Mouse (Mus musculus): ENCODE results near the gene Fzr1. TPM values are rescaled to one million over a fixed set of nuclear protein-coding genes. Genes with fewer than 3 reads are reported as not detected.
A peak's percentile ranks its signal among the peaks of the same experiment; 100 is the strongest.

Gene Fzr1
- polyA plus RNA-seq, 1 experiment from 2014 or later = 117 TPM

GRCm38 (mm10) chr10:81395865-81396264 lies 17.5 kb upstream of the Fzr1 start:
- Histone ChIP-seq H3K4me1 (peaks cover 27% of the 10 kb centered on the region), H3K9me3 (replicated peaks) (no peaks in the 10 kb centered on the region), H3K9ac (no peak overlapping the region)

DNA sequence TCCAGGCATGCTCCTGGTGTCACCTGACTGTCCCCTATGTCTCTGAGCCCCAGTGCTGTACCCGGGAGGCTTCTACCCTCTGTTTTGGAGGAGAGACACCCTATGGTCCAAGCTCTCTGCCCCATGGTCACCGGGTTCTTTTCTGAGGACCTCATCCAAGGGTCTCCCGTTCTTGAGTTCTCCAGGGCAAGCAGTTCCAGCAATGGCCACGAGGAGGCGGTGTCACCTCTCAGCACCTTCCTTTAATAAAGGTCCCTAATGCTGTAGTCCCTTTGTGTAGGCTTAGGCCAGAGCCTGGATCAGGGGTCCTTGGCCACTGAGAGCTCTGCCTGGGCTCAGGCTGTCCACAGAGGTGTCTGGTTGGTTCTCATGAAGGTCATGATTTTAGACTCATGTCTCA lies 16.8 kb upstream of the Fzr1 start:
- Histone ChIP-seq H3K36me3 (ENCODE audit: poor library complexity, severe bottlenecking) (peaks cover 33% of the 10 kb centered on the region), H3K27me3 (no peaks in the 10 kb centered on the region), H3K9me3 (replicated peaks) (no peaks in the 10 kb centered on the region), H3K27ac (no peak overlapping the region), H3K4me3 (no peak overlapping the region), H3K4me2 (no peak overlapping the region), H3K4me1 (peaks cover 21% of the 10 kb centered on the region), H3K9ac (no peak overlapping the region)
- 13% methylated on average over 5 of the region's 5 CpGs for WGBS
- peak; percentile 28; the same call in 1 of the 2 replicates for ATAC-seq

More at GRCm38 (mm10) chr10:81395865-81396264, 17.5 kb upstream of the Fzr1 start:
- ATAC-seq = no peak
- Histone ChIP-seq H3K4me3 (no peak overlapping the region), H3K4me2 (no peak overlapping the region), H3K36me3 (ENCODE audit: poor library complexity, severe bottlenecking) (peaks cover 35% of the 10 kb centered on the region), H3K27me3 (no peaks in the 10 kb centered on the region), H3K27ac (0 out of 2 replicates have a peak overlapping the region, but pooled peaks have one; percentile 21)
- 87% methylated on average over 4 of the region's 4 CpGs for WGBS

- no peak for ATAC-seq
- H3K9me3 ChIP-seq (replicated peaks) = no peaks in the 10 kb centered on the region
- H3K36me3 ChIP-seq (ENCODE audit: poor library complexity, severe bottlenecking) = peaks cover 26% of the 10 kb centered on the region
- H3K27me3 ChIP-seq = no peaks in the 10 kb centered on the region
- WGBS = 8% methylated on average over 19 of the region's 19 CpGs
- peaks cover 18% of the 10 kb centered on the region for H3K4me1 ChIP-seq
- H3K4me2 ChIP-seq = peak overlapping the region; percentile 43
- no peak overlapping the region for H3K27ac ChIP-seq
- peak overlapping the region; percentile 12 for H3K4me3 ChIP-seq
- peak overlapping the region; percentile 38; the same call in 1 of the 2 replicates for H3K9ac ChIP-seq
Measured at GRCm38 (mm10) chr10:81393456-81394063, 15.2 kb upstream of the Fzr1 start.

DNA sequence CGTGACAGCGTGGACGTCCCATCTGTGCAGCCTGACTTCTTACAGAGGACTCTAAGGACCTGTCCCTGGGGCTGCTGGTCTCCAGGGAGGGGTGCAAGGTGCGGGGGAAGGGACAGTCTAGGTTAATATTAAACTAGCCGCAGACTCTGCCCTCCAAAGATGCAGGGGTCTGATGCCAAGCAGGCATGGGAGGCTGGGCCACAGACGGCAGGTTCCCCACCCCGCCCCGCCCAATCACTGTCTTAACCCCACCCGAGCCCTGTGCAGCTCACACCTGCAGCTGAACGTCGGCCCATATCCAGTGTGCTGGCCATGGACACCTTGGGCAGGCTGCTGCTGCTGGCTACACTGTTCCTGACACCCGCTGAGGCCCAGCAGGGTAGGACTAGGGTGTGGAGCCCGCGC lies 14.5 kb upstream of the Fzr1 start, which contains the start of gene Smim24:
TSS of gene Smim24 (plus strand) at position 271 of the 405 bp plus-strand sequence.
- peaks cover 18% of the 10 kb centered on the region for H3K4me1 ChIP-seq
- 70% methylated on average over 14 of the region's 14 CpGs for WGBS
- ATAC-seq = no peak
- no peak within 1 kb of the TSS for H3K27ac ChIP-seq
- H3K9me3 ChIP-seq (replicated peaks) = no peaks in the 10 kb centered on the region
- peaks cover 33% of the 10 kb centered on the region for H3K36me3 ChIP-seq (ENCODE audit: poor library complexity, severe bottlenecking)
- H3K9ac ChIP-seq = peak within 1 kb of the TSS; percentile 38
- H3K27me3 ChIP-seq = no peaks in the 10 kb centered on the region
- peak within 1 kb of the TSS; percentile 12 for H3K4me3 ChIP-seq
- peak within 1 kb of the TSS; percentile 43 for H3K4me2 ChIP-seq

DNA sequence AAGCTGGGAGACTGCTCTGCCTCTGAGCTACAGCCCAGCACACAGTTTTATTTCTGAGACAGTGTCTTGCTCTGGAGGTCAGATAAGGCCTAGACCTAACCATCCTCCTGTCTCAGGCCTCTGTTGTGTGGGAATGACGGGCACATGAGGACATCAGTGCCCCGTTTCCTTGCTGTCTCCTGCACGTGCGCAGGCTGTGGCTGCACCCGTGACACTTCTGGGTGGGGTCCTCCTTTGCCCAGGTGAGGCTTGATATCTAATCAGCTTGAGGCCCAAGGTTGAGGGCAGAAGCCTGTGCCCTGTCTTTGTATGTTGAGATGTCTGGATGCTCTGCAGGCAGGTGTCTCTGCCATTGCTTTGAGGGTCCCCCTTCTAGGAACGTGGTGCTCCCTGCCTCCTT lies 14.0 kb upstream of the Fzr1 start:
- no peaks in the 10 kb centered on the region for H3K27me3 ChIP-seq
- H3K4me3 ChIP-seq = no peak overlapping the region
- 87% methylated on average over 6 of the region's 6 CpGs for WGBS
- H3K36me3 ChIP-seq (ENCODE audit: poor library complexity, severe bottlenecking) = peaks cover 33% of the 10 kb centered on the region
- peak overlapping the region; percentile 35; the same call in 1 of the 2 replicates for H3K9ac ChIP-seq
- no peak for ATAC-seq
- no peak overlapping the region for H3K27ac ChIP-seq
- no peaks in the 10 kb centered on the region for H3K9me3 ChIP-seq (replicated peaks)
- H3K4me2 ChIP-seq = no peak overlapping the region
- H3K4me1 ChIP-seq = peaks cover 18% of the 10 kb centered on the region

DNA sequence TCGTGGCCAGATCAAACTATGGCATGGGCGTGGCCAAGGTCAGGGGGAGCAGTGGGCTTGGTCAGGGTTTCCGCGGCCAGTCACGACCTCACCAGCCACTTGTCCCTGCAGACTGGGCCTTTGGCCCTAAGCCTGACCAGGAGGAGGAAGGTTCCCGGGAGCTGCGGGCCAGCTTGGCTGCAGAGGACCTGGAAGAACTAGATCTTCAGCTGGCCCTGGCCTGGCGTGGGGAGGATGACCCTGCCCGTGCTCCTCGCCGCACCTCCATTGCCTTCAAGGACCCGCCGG lies 12.3 kb upstream of the Fzr1 start:
- Histone ChIP-seq H3K4me3 (no peak overlapping the region), H3K27me3 (no peaks in the 10 kb centered on the region), H3K9me3 (replicated peaks) (no peaks in the 10 kb centered on the region), H3K4me2 (no peak overlapping the region), H3K36me3 (ENCODE audit: poor library complexity, severe bottlenecking) (peaks cover 48% of the 10 kb centered on the region), H3K27ac (no peak overlapping the region), H3K9ac (no peak overlapping the region), H3K4me1 (peaks cover 22% of the 10 kb centered on the region)
- WGBS = 89% methylated on average over 13 of the region's 13 CpGs
- no peak for ATAC-seq

GRCm38 (mm10) chr10:81389801-81390677 lies 11.7 kb upstream of the Fzr1 start:
- Histone ChIP-seq H3K4me1 (peaks cover 28% of the 10 kb centered on the region), H3K36me3 (ENCODE audit: poor library complexity, severe bottlenecking) (peaks cover 48% of the 10 kb centered on the region), H3K27me3 (no peaks in the 10 kb centered on the region), H3K4me3 (no peak overlapping the region), H3K9me3 (replicated peaks) (no peaks in the 10 kb centered on the region), H3K27ac (no peak overlapping the region), H3K9ac (no peak overlapping the region), H3K4me2 (no peak overlapping the region)
- 57% methylated on average over 22 of the region's 23 CpGs for WGBS
- peak; percentile 60 for ATAC-seq

DNA sequence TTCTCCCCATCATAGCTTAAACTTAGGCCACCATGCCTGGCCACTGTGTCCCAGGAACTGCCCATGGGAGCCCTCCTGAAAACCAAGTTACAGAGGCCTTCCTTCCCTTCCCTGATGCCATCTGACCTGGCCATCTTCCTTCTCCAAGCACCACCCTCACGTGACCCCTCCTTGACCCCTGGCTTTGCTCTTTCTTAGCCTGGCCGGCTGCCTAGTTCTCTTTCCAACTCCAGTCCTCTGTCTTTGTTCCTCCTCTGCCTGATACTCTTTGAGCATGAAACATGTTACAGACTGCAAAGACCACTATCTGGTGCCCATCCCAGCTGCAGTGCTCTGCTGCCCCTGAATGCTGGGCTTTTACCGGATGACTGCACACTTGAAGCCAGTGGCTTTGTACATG lies 11.1 kb upstream of the Fzr1 start:
- no peak overlapping the region for H3K4me2 ChIP-seq
- WGBS = 46% methylated on average over 3 of the region's 3 CpGs
- no peaks in the 10 kb centered on the region for H3K27me3 ChIP-seq
- H3K4me1 ChIP-seq = peaks cover 32% of the 10 kb centered on the region
- H3K9ac ChIP-seq = 0 out of 2 replicates have a peak overlapping the region, but pooled peaks have one; percentile 9
- H3K36me3 ChIP-seq (ENCODE audit: poor library complexity, severe bottlenecking) = peaks cover 48% of the 10 kb centered on the region
- H3K4me3 ChIP-seq = no peak overlapping the region
- ATAC-seq = no peak
- no peak overlapping the region for H3K27ac ChIP-seq
- H3K9me3 ChIP-seq (replicated peaks) = no peaks in the 10 kb centered on the region

- Histone ChIP-seq H3K4me2 (no peak within 1 kb of the TSS), H3K36me3 (ENCODE audit: poor library complexity, severe bottlenecking) (peaks cover 48% of the 10 kb centered on the region), H3K27me3 (no peaks in the 10 kb centered on the region), H3K4me3 (no peak within 1 kb of the TSS), H3K27ac (no peak within 1 kb of the TSS), H3K4me1 (peaks cover 28% of the 10 kb centered on the region), H3K9me3 (replicated peaks) (no peaks in the 10 kb centered on the region), H3K9ac (0 out of 2 replicates have a peak within 1 kb of the TSS, but pooled peaks have one; percentile 9)
- WGBS = 88% methylated on average over 5 of the region's 5 CpGs
- ATAC-seq = no peak
Measured at GRCm38 (mm10) chr10:81388505-81389055, 10.3 kb upstream of the Fzr1 start, which contains the start of gene Gm48552. Gm48552 (plus strand) TSS chr10:81389005.

DNA sequence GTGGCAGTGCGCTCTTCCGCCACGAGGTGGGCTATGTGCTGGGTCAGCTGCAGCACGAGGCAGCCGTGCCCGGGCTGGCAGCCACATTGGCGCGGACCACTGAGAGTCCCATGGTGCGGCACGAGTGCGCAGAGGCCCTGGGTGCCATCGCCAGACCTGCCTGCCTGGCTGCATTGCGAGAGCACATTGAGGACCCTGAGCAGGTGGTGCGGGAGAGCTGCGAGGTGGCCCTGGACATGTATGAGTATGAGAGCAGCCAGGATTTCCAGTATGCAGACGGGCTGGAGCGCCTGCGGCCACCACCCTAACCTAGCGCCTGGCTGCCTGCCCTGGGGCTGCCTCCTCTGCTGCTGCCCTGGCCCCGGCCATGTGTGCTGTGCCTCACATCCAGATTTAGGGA lies 9.4 kb upstream of the Fzr1 start:
- WGBS = 97% methylated on average over 20 of the region's 20 CpGs
- H3K9me3 ChIP-seq (replicated peaks) = no peaks in the 10 kb centered on the region
- no peak overlapping the region for H3K27ac ChIP-seq
- H3K36me3 ChIP-seq (ENCODE audit: poor library complexity, severe bottlenecking) = peaks cover 48% of the 10 kb centered on the region
- no peaks in the 10 kb centered on the region for H3K27me3 ChIP-seq
- H3K4me2 ChIP-seq = no peak overlapping the region
- H3K9ac ChIP-seq = no peak overlapping the region
- H3K4me3 ChIP-seq = no peak overlapping the region
- H3K4me1 ChIP-seq = peaks cover 21% of the 10 kb centered on the region
- ATAC-seq = no peak

DNA sequence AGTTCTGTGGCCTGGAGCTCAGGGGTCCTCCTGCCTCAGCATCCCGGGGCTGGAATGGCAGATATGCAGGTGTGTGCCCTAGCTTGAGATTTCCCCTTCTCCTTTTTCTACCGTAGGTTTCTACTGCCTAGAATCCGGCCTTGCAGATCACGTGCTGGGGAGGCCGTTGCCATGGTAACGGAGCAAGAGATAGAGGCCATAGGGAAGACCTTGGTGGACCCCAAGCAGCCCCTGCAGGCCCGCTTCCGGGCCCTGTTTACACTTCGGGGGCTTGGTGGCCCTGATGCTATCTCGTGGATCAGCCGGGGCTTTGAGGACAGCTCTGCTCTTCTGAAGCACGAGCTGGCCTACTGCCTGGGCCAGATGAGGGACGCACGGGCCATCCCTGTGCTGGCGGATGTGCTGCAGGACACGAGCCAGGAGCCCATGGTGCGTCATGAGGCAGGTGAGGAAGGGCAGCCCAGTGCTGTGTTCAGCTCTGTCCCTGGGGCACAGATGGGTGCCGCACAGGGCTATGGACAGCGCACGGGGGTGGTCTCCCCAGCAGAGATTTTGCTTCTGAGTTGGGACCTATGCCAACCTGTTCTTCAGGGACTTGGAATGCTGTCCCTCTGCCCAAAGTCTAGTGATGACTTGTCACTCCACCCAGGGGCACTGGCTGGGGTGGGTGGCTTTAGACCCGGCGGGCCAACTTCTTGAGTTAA lies 7.4 kb upstream of the Fzr1 start:
- ATAC-seq = no peak
- H3K4me1 ChIP-seq = peaks cover 21% of the 10 kb centered on the region
- no peaks in the 10 kb centered on the region for H3K9me3 ChIP-seq (replicated peaks)
- H3K9ac ChIP-seq = peak overlapping the region; percentile 87; the same call in 1 of the 2 replicates
- peaks cover 37% of the 10 kb centered on the region for H3K36me3 ChIP-seq (ENCODE audit: poor library complexity, severe bottlenecking)
- WGBS = 88% methylated on average over 22 of the region's 22 CpGs
- no peak overlapping the region for H3K27ac ChIP-seq
- H3K4me2 ChIP-seq = peak overlapping the region; percentile 94
- H3K4me3 ChIP-seq = peak overlapping the region; percentile 97
- H3K27me3 ChIP-seq = no peaks in the 10 kb centered on the region
